Mouse (Mus musculus) thymus, postnatal 4 days (tissue): ENCODE measurements at regions not wholly inside any gene's neighbourhood (a gene's known extent, or its start where the extent isn't known, plus 50 kb on each side); places are given as distances from the start of the nearest gene placed in this dataset.

ENCODE experiments used
- DNase-seq: peaks from one replicate; pipeline ENCODE4 v3.0.0; 2021

DNA sequence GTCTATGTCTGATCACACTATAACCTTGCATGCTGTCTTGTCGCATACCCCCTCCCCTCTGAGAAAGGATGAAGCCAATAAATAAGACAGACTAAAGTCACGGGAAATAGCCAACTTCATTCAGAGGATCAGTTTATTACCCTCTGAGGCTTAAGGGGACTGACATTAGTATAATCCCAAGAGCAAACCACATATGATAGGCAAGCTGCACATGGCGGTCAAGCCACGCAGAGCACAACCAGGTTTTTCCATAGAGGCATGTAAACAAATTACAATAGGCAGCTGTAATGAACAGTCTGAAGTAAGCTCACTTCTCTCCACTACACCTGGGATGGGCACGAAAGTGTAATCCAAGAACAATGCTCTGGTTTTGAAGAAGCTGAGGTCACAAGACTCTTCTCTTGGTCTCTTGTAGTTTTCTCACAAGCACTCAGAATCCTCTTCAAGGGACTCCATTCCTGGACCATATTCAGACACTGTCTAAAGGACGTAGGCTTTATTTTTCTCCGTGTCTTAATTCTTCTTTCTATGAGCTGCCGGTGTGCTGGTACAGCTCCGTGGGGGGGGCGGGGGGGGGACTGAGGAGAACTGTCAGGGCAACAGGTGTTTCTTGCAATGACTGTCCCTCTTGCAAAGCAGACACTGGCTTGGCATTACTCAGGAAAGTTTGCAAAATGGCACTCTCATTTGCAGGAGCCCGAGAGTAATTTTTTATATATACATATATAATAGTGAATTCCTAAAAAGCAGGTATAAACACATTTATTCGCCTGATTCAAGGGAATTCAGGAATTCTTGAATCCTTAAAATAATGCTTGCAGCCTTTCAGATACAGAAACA, 118.4 kb upstream of the Itga4 start:
- DNase-seq = no peak

DNA sequence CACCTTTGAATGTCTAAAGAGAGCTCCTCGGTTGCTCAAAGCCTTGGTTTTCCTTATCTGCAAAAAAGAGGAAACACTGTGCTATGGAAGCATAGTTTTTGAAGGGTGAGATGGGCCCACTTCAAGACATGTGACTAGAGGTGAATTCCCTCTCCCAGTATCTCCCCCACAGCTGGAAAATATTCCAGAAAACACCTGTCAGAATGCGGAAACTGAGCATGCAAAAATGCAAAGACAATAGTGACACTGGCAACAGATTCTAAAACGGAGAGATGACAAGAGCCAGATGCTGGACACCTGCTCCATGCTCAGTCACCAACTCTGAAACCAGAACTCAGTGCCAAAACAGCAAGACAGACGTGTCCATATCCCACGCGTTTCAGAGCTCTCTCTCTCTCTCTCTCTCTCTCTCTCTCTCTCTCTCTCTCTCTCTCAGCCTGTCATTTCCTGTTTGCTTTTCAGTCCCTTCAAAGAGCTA, 117.5 kb upstream of the Itga4 start:
- peak; percentile 22 for DNase-seq

DNA sequence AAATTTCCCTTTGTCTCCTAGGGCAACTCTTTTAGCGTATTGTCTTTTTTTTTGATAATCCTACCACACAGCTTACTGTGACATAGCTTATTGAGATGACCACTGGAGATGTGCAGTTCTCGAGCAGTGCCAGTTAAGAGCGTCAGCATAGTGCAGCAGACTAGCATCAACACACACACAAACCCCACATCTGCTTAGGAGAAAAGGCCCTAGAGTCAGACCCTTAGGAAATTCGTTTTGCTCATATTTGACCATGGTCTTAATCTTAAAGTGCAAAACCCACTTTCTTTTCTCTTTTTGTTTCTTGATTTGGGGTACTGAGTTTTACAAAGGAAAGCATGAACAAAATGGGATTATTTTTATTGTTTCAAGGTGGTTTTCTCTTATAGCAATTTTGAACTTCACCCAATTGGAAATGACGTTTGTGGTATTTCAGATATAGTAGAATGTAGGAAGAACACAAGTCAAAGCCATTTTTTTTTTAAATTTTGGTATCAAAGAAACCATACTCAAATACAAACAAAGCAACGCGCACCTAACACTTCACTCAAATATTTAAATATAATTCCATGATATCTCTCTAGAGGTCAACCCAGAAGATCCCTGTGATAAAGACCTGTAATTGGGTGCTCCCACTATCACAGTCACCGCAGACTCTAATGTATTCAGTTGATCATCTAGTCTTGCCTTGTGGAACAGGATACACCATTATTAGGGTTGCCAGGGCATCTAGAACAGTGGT, 116.7 kb upstream of the Itga4 start:
- DNase-seq = no peak

DNA sequence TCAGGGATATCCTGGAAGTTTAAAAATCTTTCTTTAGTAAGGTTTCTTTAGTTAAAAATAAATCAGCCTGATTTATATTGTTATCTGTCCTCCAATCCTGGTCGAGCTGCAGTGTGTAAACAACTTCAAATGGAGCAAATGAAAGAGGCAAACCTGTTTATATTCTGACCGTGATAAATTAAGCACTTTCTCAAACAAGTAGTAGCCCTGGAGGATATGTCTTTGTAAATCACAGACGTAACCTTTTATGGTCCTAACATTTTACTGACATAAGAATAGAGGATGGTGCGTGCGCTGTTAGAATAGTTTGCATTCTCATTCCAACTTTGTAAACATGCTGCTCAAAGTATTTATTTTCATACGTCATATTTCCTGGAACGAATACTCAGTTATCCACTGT, 113.3 kb upstream of the Itga4 start:
- no peak for DNase-seq

DNA sequence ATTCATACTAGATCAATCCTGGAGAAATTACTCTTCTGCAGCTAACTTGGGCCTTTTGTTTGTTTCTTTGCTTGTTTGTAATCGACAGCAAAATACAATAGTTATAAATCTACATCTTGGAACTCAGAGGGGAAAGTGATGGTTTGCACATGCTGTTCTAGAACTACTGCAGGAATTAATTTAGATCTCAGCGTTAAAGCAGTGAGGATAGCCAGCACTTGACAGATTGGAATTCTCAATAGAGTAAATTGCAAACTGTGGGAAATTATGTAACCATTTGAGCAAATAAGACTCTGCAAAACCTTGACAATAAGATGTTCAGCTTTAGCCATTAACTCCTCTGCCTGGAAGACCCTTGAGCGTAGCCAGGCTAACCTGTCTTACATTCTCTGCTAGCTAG, 112.0 kb upstream of the Itga4 start:
- no peak for DNase-seq

GRCm38 (mm10) chr2:79145897-79146296, 109.3 kb upstream of the Itga4 start:
- DNase-seq = no peak

- no peak for DNase-seq
Measured at GRCm38 (mm10) chr2:79146563-79146962, 108.7 kb upstream of the Itga4 start.

DNA sequence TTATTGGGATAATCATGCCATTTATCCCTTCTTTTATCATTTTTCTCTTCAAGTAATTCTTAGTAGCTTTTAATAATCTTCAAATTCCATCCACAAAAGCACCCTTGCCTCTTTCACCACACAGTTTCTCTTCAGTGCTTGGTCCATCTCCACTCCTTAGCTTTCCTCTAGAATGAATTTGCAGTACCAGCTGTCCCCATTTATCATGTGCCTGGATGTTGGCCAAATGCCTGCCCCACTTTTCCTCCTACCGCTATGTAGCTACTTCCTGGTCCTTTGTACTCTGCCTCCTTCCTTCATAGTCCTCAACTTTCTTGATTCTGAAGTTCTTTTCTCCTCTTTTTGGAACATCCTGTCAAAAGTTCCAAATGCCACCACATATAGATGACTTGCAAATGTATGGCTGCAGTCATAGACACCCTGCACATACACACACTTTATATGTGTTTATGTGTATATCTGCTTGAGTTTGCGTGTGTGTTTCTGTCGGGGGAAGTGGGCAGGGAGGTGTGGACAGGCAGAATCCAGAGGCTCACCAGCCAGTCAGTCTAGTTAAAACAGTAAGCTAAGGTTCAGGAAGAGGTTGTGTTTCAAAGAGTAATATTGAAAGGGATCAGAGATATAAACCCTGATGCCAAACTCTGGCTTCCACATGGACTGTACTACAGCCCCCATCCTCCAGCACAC, 106.1 kb upstream of the Itga4 start:
- DNase-seq = no peak

DNA sequence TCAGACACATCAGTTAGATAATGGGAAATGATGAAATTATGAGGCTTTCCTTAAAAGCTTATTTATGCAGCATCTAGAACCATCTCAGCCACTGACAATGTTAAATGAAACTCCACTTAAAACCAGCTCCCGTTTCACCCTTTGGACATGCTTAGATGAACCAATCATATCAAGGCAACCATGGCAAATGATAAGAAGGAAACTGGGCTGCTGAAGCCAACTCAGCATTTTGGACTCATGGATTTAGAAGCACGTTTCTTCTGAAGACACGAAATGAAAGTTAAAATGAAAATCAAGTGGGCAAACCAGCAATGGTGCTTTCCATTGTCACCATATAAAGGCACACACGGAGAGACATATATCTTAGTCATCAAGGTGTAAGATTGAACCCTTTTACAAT, 103.6 kb upstream of the Itga4 start:
- no peak for DNase-seq

GRCm38 (mm10) chr2:79152031-79152694, 103.1 kb upstream of the Itga4 start:
- DNase-seq = no peak

DNA sequence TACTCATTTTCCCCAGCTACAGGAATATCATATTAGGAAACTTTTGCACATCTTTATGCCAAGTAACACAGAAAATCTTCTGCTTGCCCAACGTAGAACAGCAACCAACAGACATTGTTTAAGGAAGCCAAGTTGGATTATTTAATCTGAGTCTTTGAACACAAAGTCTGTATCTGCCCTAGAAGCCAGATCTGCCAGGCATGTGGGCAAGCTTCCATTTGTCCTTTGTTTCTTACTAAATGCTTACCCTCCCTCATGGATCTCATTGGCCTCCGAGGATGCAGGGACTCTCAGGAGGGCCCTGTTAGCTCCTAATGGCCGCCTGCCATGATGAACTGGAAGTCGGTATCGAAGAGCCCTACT, 102.5 kb upstream of the Itga4 start:
- no peak for DNase-seq

- no peak for DNase-seq
Measured at GRCm38 (mm10) chr2:79153070-79153469, 102.2 kb upstream of the Itga4 start.

DNA sequence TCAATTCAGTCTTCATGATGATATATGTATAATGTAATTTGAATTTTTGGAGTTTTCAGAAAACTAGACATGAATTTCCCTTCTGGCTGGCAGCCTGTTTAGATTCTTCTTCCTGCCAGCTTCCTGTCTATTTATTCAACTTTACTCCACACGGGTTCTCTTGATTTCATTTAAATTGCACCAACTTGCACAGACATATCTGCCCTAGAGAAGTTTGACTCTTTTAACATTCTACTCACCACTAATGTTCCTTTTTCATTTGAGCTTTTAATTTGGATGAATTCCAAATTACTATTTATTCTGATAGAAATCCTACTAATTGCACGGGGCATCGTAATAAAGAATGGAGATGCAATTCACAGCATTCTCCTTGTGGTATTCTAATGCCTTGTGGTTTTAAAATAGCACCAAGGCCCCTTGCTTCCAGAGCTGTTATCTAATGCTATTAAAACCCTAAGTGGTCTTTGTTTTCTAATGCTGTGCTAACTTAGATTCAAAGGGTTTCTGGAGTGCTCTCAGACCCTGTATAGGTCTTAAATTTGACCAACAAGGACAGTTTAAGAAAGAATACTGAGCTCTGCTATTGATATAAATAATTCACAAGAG, 96.7 kb upstream of the Itga4 start:
- DNase-seq = no peak

GRCm38 (mm10) chr2:79159336-79159735, 95.9 kb upstream of the Itga4 start:
- no peak for DNase-seq

DNA sequence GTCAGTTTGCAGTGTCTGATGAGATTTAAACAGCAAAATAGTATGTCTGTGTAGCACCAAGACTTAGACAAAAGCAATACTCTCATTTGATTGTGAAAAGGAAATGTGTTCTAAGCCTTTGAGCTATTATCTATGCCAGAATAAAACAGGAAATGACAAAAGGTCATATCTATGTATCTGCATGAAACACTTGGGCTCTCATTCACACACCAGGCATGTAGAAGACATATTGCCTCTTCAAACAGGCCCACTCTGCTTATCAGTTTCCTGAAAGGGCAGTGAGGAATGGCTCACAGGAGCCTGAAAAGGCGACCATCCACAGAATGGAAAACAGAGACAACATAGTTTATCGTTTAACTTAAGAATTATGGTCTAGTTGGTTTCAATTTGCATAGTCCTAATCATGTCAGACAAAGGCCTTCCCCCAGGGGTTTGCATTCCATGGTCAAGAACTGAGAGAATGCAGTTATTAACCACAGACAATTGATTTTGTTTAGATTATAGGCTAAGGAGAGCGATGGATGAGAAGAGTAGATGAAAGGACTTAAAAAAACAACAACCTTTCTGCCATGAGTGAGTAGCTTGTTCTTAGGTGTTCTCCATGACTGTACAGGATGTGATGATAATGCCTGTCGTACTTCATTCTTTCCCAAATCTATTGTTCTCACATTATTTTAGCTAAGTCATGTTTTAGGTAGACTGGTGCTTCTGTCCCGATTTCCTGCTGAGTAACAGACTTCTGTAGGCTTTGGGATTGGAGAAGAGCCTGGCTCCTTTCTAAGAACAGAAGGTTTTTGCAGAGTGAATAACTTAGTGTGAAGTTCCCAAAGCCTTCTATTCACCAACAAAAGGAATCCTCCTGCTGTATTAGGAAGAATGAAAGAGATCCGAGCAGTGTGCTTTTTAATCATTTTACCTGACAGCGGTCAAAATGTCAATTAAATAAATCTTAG, 82.0 kb upstream of the Itga4 start:
- DNase-seq = no peak

DNA sequence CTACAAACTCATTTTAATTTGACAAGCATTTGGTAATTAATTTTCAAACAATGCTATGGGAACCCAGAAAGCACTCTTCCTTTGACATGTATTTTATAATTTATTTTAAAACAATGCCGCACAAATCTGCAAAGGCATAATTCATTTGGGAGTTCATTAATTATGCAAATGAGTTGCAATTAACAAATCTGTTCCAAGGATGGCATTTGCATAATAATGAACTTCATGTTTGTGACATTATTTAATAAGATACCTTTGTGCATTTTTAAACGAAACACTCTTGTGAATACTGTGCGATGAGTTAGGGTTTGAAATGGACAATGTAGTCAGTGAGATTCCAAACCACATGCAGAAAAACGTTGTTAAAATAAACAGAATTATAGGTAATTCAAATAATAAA, 80.9 kb upstream of the Itga4 start:
- DNase-seq = no peak

DNA sequence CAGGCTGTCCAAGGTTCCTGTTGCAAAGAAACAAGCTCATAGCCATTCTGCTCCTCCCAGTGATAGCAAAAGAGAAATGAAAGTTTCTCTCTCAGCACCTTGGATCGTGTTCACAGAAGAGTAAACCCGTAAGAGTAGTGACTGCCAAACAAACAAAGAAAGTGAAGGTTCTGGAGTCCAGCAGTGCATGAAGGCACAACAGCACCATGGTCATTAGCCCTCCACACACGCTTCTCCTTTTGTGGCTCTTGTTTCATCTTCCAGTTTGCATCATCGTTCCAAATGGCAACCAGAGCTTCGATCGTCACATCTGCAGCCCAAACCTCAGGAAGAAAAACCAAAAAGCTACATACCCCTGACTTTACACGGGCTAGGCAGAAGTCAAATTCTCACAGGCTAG, 74.4 kb upstream of the Itga4 start:
- DNase-seq = no peak

DNA sequence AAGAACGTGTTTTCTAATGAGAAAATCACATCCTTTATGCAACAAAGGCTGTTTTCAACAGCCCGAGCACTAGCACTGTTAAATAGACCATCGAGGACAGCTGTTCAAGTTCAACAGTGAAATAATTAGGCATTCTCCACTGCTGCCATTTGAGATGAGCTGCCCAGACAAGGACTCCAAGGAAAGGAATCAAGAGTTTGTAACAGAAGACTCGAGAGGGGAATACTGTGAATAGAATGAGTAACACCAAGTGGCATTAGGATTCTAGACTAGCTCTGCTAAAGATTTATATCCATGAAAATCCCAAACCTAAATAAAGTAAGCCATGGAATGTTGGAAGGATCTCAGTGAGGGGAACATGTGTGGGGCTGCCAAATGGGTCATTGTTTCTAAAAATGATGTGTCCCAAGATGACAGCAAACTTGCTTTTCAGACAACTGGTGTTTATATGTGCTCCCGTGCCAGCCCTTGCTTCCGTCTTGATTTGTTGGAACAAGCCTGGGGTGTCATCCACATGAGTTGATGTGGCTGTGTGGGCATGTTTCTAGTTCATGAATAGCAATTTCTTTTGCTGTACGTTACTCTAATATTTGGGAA, 72.1 kb upstream of the Itga4 start:
- no peak for DNase-seq

- no peak for DNase-seq
Measured at GRCm38 (mm10) chr2:79185234-79186101, 69.8 kb upstream of the Itga4 start.

DNA sequence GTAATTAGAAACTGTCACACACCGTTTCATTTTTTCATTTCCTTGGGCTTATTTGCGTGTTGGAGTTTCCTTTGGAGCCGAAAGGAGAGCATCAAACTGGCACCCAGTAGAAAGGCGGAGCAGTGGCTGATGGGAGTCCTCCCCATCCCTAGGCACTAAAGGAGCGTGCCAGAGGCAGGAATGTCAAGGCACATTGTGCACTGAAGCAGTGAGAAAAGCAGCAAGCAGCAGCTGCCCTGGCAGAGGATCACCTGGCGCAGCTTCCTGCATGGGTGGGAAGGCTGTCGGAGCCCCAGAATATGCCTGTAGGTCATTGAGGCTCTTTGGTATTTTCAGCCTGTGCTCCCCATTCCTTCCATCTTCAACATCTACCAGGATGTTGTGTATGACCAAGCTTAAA, 68.3 kb upstream of the Itga4 start:
- peak; percentile 37 for DNase-seq
